Mouse (Mus musculus): ENCODE data around the gene Akr1c6. TPM values are rescaled to one million over a fixed set of nuclear protein-coding genes. Genes with fewer than 3 reads are reported as not detected.
"Not testable (repeated sequence)": the region's sequence is repeated elsewhere in the genome, so short reads cannot be mapped to it uniquely, and the experiment has no call there.

Akr1c6 gene
- polyA plus RNA-seq (2012; rRNA removed): not detected in 2 replicates

GRCm38 (mm10) chr13:4434006-4434405 is at the start of gene Akr1c6:
Gene Akr1c6 (plus strand): TSS chr13:4434306.
- Histone ChIP-seq H3K27ac (ENCODE audit: insufficient read depth, low read depth, low read length) (no peak within 1 kb of the TSS), H3K27me3 (ENCODE audit: control insufficient read depth, insufficient read depth, low read length) (no peaks in the 10 kb centered on the region), H3K4me3 (ENCODE audit: low read depth, low read length) (no peak within 1 kb of the TSS), H3K4me1 (ENCODE audit: control insufficient read depth, insufficient read depth, insufficient read length, low read length) (no peaks in the 10 kb centered on the region), H3K36me3 (ENCODE audit: control insufficient read depth, insufficient read depth, low read length) (no peaks in the 10 kb centered on the region)
- TF ChIP-seq POLR2A (IDR thresholded peaks at IDR 0.05; ENCODE audit: low read depth, low read length) (no peak), CTCF (IDR thresholded peaks at IDR 0.05; ENCODE audit: extremely low read depth, insufficient read length, insufficient replicate concordance, low read depth, low read length) (no peak)

- no peaks in the 10 kb centered on the region for H3K27me3 ChIP-seq (ENCODE audit: control insufficient read depth, insufficient read depth, low read length)
- no peak overlapping the region for H3K4me3 ChIP-seq (ENCODE audit: low read depth, low read length)
- no peak overlapping the region for H3K27ac ChIP-seq (ENCODE audit: insufficient read depth, low read depth, low read length)
- H3K4me1 ChIP-seq (ENCODE audit: control insufficient read depth, insufficient read depth, insufficient read length, low read length): no peaks in the 10 kb centered on the region; the same call in 1 of the 2 replicates
- TF ChIP-seq CTCF (IDR thresholded peaks at IDR 0.05; ENCODE audit: extremely low read depth, insufficient read length, insufficient replicate concordance, low read depth, low read length) (no peak), POLR2A (IDR thresholded peaks at IDR 0.05; ENCODE audit: low read depth, low read length) (no peak)
- WGBS: 28% methylated on average over 1 of the region's 1 CpGs
- no peaks in the 10 kb centered on the region for H3K36me3 ChIP-seq (ENCODE audit: control insufficient read depth, insufficient read depth, low read length)
These were observed 49.2 kb upstream of the Akr1c6 start for GRCm38 (mm10) chr13:4384918-4385317.

GRCm38 (mm10) chr13:4385541-4385940 is 48.6 kb upstream of the Akr1c6 start:
- Histone ChIP-seq H3K27ac (ENCODE audit: insufficient read depth, low read depth, low read length) (no peak overlapping the region), H3K4me3 (ENCODE audit: low read depth, low read length) (no peak overlapping the region), H3K4me1 (ENCODE audit: control insufficient read depth, insufficient read depth, insufficient read length, low read length) (no peaks in the 10 kb centered on the region; the same call in 1 of the 2 replicates), H3K27me3 (ENCODE audit: control insufficient read depth, insufficient read depth, low read length) (no peaks in the 10 kb centered on the region), H3K36me3 (ENCODE audit: control insufficient read depth, insufficient read depth, low read length) (no peaks in the 10 kb centered on the region)
- TF ChIP-seq CTCF (IDR thresholded peaks at IDR 0.05; ENCODE audit: extremely low read depth, insufficient read length, insufficient replicate concordance, low read depth, low read length) (no peak), POLR2A (IDR thresholded peaks at IDR 0.05; ENCODE audit: low read depth, low read length) (no peak)

- WGBS: 23% methylated on average over 2 of the region's 2 CpGs
- no peaks in the 10 kb centered on the region for H3K27me3 ChIP-seq (ENCODE audit: control insufficient read depth, insufficient read depth, low read length)
- H3K27ac ChIP-seq (ENCODE audit: insufficient read depth, low read depth, low read length): no peak overlapping the region
- no peaks in the 10 kb centered on the region for H3K36me3 ChIP-seq (ENCODE audit: control insufficient read depth, insufficient read depth, low read length)
- no peak overlapping the region for H3K4me3 ChIP-seq (ENCODE audit: low read depth, low read length)
- TF ChIP-seq POLR2A (IDR thresholded peaks at IDR 0.05; ENCODE audit: low read depth, low read length) (no peak), CTCF (IDR thresholded peaks at IDR 0.05; ENCODE audit: extremely low read depth, insufficient read length, insufficient replicate concordance, low read depth, low read length) (no peak)
- H3K4me1 ChIP-seq (ENCODE audit: control insufficient read depth, insufficient read depth, insufficient read length, low read length): no peaks in the 10 kb centered on the region; the same call in 1 of the 2 replicates
These were observed 45.2 kb upstream of the Akr1c6 start for GRCm38 (mm10) chr13:4388762-4389446.

- H3K27me3 ChIP-seq (ENCODE audit: control insufficient read depth, insufficient read depth, low read length); H3K4me3 ChIP-seq (ENCODE audit: low read depth, low read length); H3K36me3 ChIP-seq (ENCODE audit: control insufficient read depth, insufficient read depth, low read length); H3K27ac ChIP-seq (ENCODE audit: insufficient read depth, low read depth, low read length); H3K4me1 ChIP-seq (ENCODE audit: control insufficient read depth, insufficient read depth, insufficient read length, low read length): not testable (repeated sequence)
- WGBS: 53% methylated on average over 1 of the region's 1 CpGs
These were observed 33.7 kb upstream of the Akr1c6 start for GRCm38 (mm10) chr13:4400360-4400759.

GRCm38 (mm10) chr13:4400831-4401230 is 33.3 kb upstream of the Akr1c6 start:
- H3K27ac ChIP-seq (ENCODE audit: insufficient read depth, low read depth, low read length): no peak overlapping the region
- no peak for TF ChIP-seq CTCF (IDR thresholded peaks at IDR 0.05; ENCODE audit: extremely low read depth, insufficient read length, insufficient replicate concordance, low read depth, low read length)
- no peak for TF ChIP-seq POLR2A (IDR thresholded peaks at IDR 0.05; ENCODE audit: low read depth, low read length)
- H3K27me3 ChIP-seq (ENCODE audit: control insufficient read depth, insufficient read depth, low read length): no peaks in the 10 kb centered on the region
- no peaks in the 10 kb centered on the region for H3K4me1 ChIP-seq (ENCODE audit: control insufficient read depth, insufficient read depth, insufficient read length, low read length)
- H3K36me3 ChIP-seq (ENCODE audit: control insufficient read depth, insufficient read depth, low read length): no peaks in the 10 kb centered on the region
- no peak overlapping the region for H3K4me3 ChIP-seq (ENCODE audit: low read depth, low read length)
- 94% methylated on average over 2 of the region's 2 CpGs for WGBS

- Histone ChIP-seq H3K27ac (ENCODE audit: insufficient read depth, low read depth, low read length) (no peak overlapping the region), H3K4me1 (ENCODE audit: control insufficient read depth, insufficient read depth, insufficient read length, low read length) (no peaks in the 10 kb centered on the region), H3K36me3 (ENCODE audit: control insufficient read depth, insufficient read depth, low read length) (no peaks in the 10 kb centered on the region), H3K27me3 (ENCODE audit: control insufficient read depth, insufficient read depth, low read length) (no peaks in the 10 kb centered on the region), H3K4me3 (ENCODE audit: low read depth, low read length) (no peak overlapping the region)
- TF ChIP-seq POLR2A (IDR thresholded peaks at IDR 0.05; ENCODE audit: low read depth, low read length): no peak
- no peak for TF ChIP-seq CTCF (IDR thresholded peaks at IDR 0.05; ENCODE audit: extremely low read depth, insufficient read length, insufficient replicate concordance, low read depth, low read length)
These were observed 31.9 kb upstream of the Akr1c6 start for GRCm38 (mm10) chr13:4402221-4402620.

Data from small intestine, adult 2 months (tissue).